ENCODE assay signal across 9 mouse cellular contexts in genomic region chr6:17463434-17464280, GRCm38 (mm10). TPM values are rescaled to one million over a fixed set of nuclear protein-coding genes. Genes with fewer than 3 reads are reported as not detected.
DNase-seq lines count a peak whose midpoint lies in the region; ATAC-seq lines count a peak whose summit lies in the region.
"Had no signal": no experiment of that assay in that cellular context is flagged by ENCODE, and none has a peak within 500 bp of the region (broad histone marks: within the 10 kb centered on the region; RNA-seq: fewer than 3 reads in every experiment).

Gene Met (plus strand): TSS chr6:17463800.

- H3K4me1 ChIP-seq in brown adipose tissue, adult 24 weeks (ENCODE audit: control insufficient read depth, insufficient read depth, insufficient read length, low read length): no peaks in the 10 kb centered on the region
- peaks cover 18% of the 10 kb centered on the region; the same call in 1 of the 2 replicates for H3K4me1 ChIP-seq in intestine, embryonic 16.5 days (ENCODE audit: control insufficient read depth, insufficient read depth, low read length)
- no peaks in the 10 kb centered on the region for H3K4me1 ChIP-seq in liver, embryonic 15.5 days (replicated peaks)
- H3K4me1 ChIP-seq in neural tube, embryonic 11.5 days (ENCODE audit: control insufficient read depth, insufficient read depth, low read length): no peaks in the 10 kb centered on the region

- no peaks in the 10 kb centered on the region for H3K27me3 ChIP-seq in intestine, embryonic 16.5 days (replicated peaks; ENCODE audit: control insufficient read depth, insufficient read depth, low read length)
- H3K27me3 ChIP-seq in liver, embryonic 15.5 days: peaks cover 15% of the 10 kb centered on the region
- peaks cover 5% of the 10 kb centered on the region; the same call in 1 of the 2 replicates for H3K27me3 ChIP-seq in neural tube, embryonic 11.5 days (ENCODE audit: control insufficient read depth, insufficient read depth, low read length)

- intact Hi-C loops in gastrocnemius, postnatal 36 days (cut with DNase I): loop anchor here (5.0 kb wide), 3 partner anchors 84 to 124 kb away; no protein-coding TSS in a partner anchor

- peak; percentile 26 to 30 for DNase-seq in frontal cortex, postnatal 10 days (ENCODE audit: low spot score in 2 of 2)
- DNase-seq in frontal cortex, postnatal 36 days (ENCODE audit: low spot score in 2 of 2): no peak
- peak; percentile 50 to 57 for DNase-seq in gastrocnemius, postnatal 36 days
- DNase-seq in neural tube, embryonic 11.5 days (ENCODE audit: low spot score): peak; percentile 64
- DNase-seq in urinary bladder, postnatal 10 days (ENCODE audit: low spot score): peak; percentile 24

- peak; percentile 95 for ATAC-seq in intestine, embryonic 16.5 days
- peak; percentile 82 for ATAC-seq in liver, embryonic 15.5 days (ENCODE audit: insufficient read depth)
- ATAC-seq in neural tube, embryonic 11.5 days (ENCODE audit: insufficient read depth, low FRiP score, low TSS enrichment): peak; percentile 75

- no peaks in the 10 kb centered on the region for H3K9me3 ChIP-seq in intestine, embryonic 16.5 days (ENCODE audit: control insufficient read depth, low read length)
- no peaks in the 10 kb centered on the region for H3K9me3 ChIP-seq in liver, embryonic 15.5 days (replicated peaks)
- H3K9me3 ChIP-seq in neural tube, embryonic 11.5 days (ENCODE audit: control insufficient read depth, low read length): no peaks in the 10 kb centered on the region
- H3K9me3 ChIP-seq: G1E had no signal

- H3K4me3 ChIP-seq in brown adipose tissue, adult 24 weeks (ENCODE audit: insufficient read depth, low read depth, low read length): peak within 1 kb of the TSS; percentile 80
- peak within 1 kb of the TSS; percentile 76 for H3K4me3 ChIP-seq in intestine, embryonic 16.5 days (ENCODE audit: low read length)
- peak within 1 kb of the TSS; percentile 57 for H3K4me3 ChIP-seq in liver, embryonic 15.5 days (replicated peaks)
- H3K4me3 ChIP-seq in neural tube, embryonic 11.5 days (ENCODE audit: low read depth, low read length): peak within 1 kb of the TSS; percentile 66

- peak within 1 kb of the TSS; percentile 94 for H3K4me2 ChIP-seq in intestine, embryonic 16.5 days (ENCODE audit: low read depth, low read length)
- H3K4me2 ChIP-seq in liver, embryonic 15.5 days: peak within 1 kb of the TSS; percentile 60
- peak within 1 kb of the TSS; percentile 93 for H3K4me2 ChIP-seq in neural tube, embryonic 11.5 days (ENCODE audit: low read depth)

- H3K36me3 ChIP-seq in intestine, embryonic 16.5 days (ENCODE audit: control insufficient read depth, insufficient read depth, low read length): no peaks in the 10 kb centered on the region
- H3K36me3 ChIP-seq in liver, embryonic 15.5 days (replicated peaks): no peaks in the 10 kb centered on the region
- H3K36me3 ChIP-seq in neural tube, embryonic 11.5 days (ENCODE audit: control insufficient read depth, insufficient read depth, low read length): no peaks in the 10 kb centered on the region
- H3K36me3 ChIP-seq: G1E had no signal

- WGBS in intestine, embryonic 16.5 days: under 1% methylated on average over 75 of the region's 78 CpGs
- WGBS in liver, embryonic 15.5 days (ENCODE audit: insufficient replicate concordance): under 1% methylated on average over 56 of the region's 78 CpGs
- under 1% methylated on average over 70 of the region's 78 CpGs for WGBS in neural tube, embryonic 11.5 days

- H3K9ac ChIP-seq in intestine, embryonic 16.5 days (ENCODE audit: low read depth, low read length): peak within 1 kb of the TSS; percentile 81
- H3K9ac ChIP-seq in liver, embryonic 15.5 days: peak within 1 kb of the TSS; percentile 49; the same call in 1 of the 2 replicates
- H3K9ac ChIP-seq in neural tube, embryonic 11.5 days (ENCODE audit: low read length): peak within 1 kb of the TSS; percentile 42; the same call in 1 of the 2 replicates

- peak within 1 kb of the TSS; percentile 39; the same call in 1 of the 2 replicates for H3K27ac ChIP-seq in brown adipose tissue, adult 24 weeks (replicated peaks; ENCODE audit: low read depth, low read length)
- H3K27ac ChIP-seq in intestine, embryonic 16.5 days (ENCODE audit: low read length): peak within 1 kb of the TSS; percentile 88
- H3K27ac ChIP-seq in liver, embryonic 15.5 days (replicated peaks): peak within 1 kb of the TSS; percentile 64; the same call in 1 of the 2 replicates
- no peak within 1 kb of the TSS for H3K27ac ChIP-seq in neural tube, embryonic 11.5 days (ENCODE audit: low read depth, low read length)

RNA-seq across cellular contexts. Expression of gene Met, which starts in this region (rescaled TPM):
- 12.2 and 12.4 TPM in 2 replicates for polyA plus RNA-seq in brown adipose tissue, adult 24 weeks (2012; ENCODE audit: insufficient read depth, insufficient read length, missing spikeins)
- total RNA-seq in gastrocnemius, postnatal 36 days (2021): 10 to 100 TPM in 1 of 2 experiments, 1 to 10 TPM in 1; 9.0 to 15.8 TPM
- 10.5 and 14.1 TPM in 2 replicates for polyA plus RNA-seq in intestine, embryonic 16.5 days (2015; fragmentation: Nextera tagmentation; extraction: Ambion mirVana)
- 5.4 and 5.8 TPM in 2 replicates for polyA plus RNA-seq in liver, embryonic 15.5 days (2015; fragmentation: Nextera tagmentation; extraction: Ambion mirVana)
- polyA plus RNA-seq in neural tube, embryonic 11.5 days (2014; fragmentation: Nextera tagmentation; extraction: Ambion mirVana): 5.4 and 6.9 TPM in 2 replicates
- polyA plus RNA-seq: G1E had no signal

Comparison
In these comparisons a context has a peak if more than half of its experiments do, and no peak if none do; other contexts are left out.
1. DNase-seq: peak in frontal cortex, postnatal 10 days (2 of 2), gastrocnemius, postnatal 36 days (2 of 2), neural tube, embryonic 11.5 days (single experiment) and urinary bladder, postnatal 10 days (single experiment); none in frontal cortex, postnatal 36 days (0 of 2).
2. Peak in every context shown above with its lines, with median percentiles within 50 percentile points of each other: H3K4me3 ChIP-seq, ATAC-seq, H3K4me2 ChIP-seq and H3K9ac ChIP-seq.